Mouse (Mus musculus) lung, adult 2 months (tissue): ENCODE results near the gene Lasp1.
"Not testable (repeated sequence)": the region's sequence is repeated elsewhere in the genome, so short reads cannot be mapped to it uniquely, and the experiment has no call there.

Experiments
- CTCF ChIP-seq: fragments of 200-500 bp; IDR thresholded peaks from 2 replicates; pipeline ENCODE4 v1.5.1; 2011; ENCODE audit warnings: mild to moderate bottlenecking, low read length, control low read depth; ENCODE audit not compliant: insufficient read depth
- POLR2A ChIP-seq: fragments of 200-500 bp; IDR thresholded peaks from 2 replicates; pipeline ENCODE4 v1.6.1; 2011; ENCODE audit warnings: low read depth, mild to moderate bottlenecking, control low read depth, low read length, borderline replicate concordance; ENCODE audit errors: extremely low read depth

GRCm38 (mm10) chr11:97837051-97837450, 38.3 kb downstream of the Lasp1 start:
- TF ChIP-seq CTCF, POLR2A: not testable (repeated sequence)
